Mouse (Mus musculus) stomach, embryonic 14.5 days (tissue): Measurements from ENCODE around the gene Stambpl1. TPM values are rescaled to one million over a fixed set of nuclear protein-coding genes. Genes with fewer than 3 reads are reported as not detected.

Source experiments
- ATAC-seq: fragments of 200-750 bp; cut with Nextera tagmentation; 2 replicates; pipeline ENCODE4 v1.8.0; 2017; ENCODE audit warnings: low read depth, moderate TSS enrichment; ENCODE audit not compliant: insufficient number of reproducible peaks, insufficient read depth, low FRiP score
- H3K27ac ChIP-seq: fragments of 300-500 bp; sonication (generic); 2 replicates; pipeline ENCODE4 v1.5.1; 2014; ENCODE audit warnings: mild to moderate bottlenecking, low read length, moderate library complexity, mixed read lengths
- H3K27me3 ChIP-seq: fragments of 300-500 bp; sonication (generic); 2 replicates; pipeline ENCODE4 v1.6.1; 2014; ENCODE audit warnings: low read length, control low read depth, mixed read lengths; ENCODE audit not compliant: control insufficient read depth, insufficient read depth
- H3K36me3 ChIP-seq: fragments of 300-500 bp; sonication (generic); 2 replicates; pipeline ENCODE4 v1.6.1; 2014; ENCODE audit warnings: mild to moderate bottlenecking, control low read depth, low read length, moderate library complexity, mixed read lengths; ENCODE audit not compliant: control insufficient read depth, insufficient read depth
- H3K4me1 ChIP-seq: fragments of 300-500 bp; sonication (generic); 2 replicates; pipeline ENCODE4 v1.6.1; 2014; ENCODE audit warnings: low read length, control low read depth, mixed read lengths; ENCODE audit not compliant: control insufficient read depth, insufficient read depth
- H3K4me2 ChIP-seq: fragments of 300-500 bp; sonication (generic); replicated peaks from 2 replicates; pipeline ENCODE4 v1.6.1; 2014; ENCODE audit warnings: low read depth, low read length, control low read depth
- H3K4me3 ChIP-seq: fragments of 300-500 bp; sonication (generic); 2 replicates; pipeline ENCODE4 v1.5.1; 2014; ENCODE audit warnings: low read depth, low read length, control low read depth
- H3K9ac ChIP-seq: fragments of 300-500 bp; sonication (generic); replicated peaks from 2 replicates; pipeline ENCODE4 v1.6.1; 2014; ENCODE audit warnings: low read depth, mild to moderate bottlenecking, control low read depth, low read length, moderate library complexity, mixed read lengths
- H3K9me3 ChIP-seq: fragments of 300-500 bp; sonication (generic); 2 replicates; pipeline ENCODE4 v1.6.1; 2016; ENCODE audit warnings: low read depth, low read length, control low read depth; ENCODE audit not compliant: control insufficient read depth
- WGBS: fragments of 180-500 bp; shearing (Covaris S2); extraction: QIAGEN DNeasy Blood & Tissue Kit; methylation state at CpG from one replicate; pipeline ENCODE4 v1.1.7; 2014; 5-methylcytosine and 5-hydroxymethylcytosine counted together
- polyA plus RNA-seq: library from polyadenylated mRNA; unstranded; fragments of >200 nt; fragmentation: Nextera tagmentation; extraction: Ambion mirVana; gene quantifications from 2 replicates; pipeline ENCODE4 v1.2.1, GENCODE M21; 2014

Stambpl1 gene
- polyA plus RNA-seq, 1 experiment from 2014 or later, result 7.4 TPM

DNA sequence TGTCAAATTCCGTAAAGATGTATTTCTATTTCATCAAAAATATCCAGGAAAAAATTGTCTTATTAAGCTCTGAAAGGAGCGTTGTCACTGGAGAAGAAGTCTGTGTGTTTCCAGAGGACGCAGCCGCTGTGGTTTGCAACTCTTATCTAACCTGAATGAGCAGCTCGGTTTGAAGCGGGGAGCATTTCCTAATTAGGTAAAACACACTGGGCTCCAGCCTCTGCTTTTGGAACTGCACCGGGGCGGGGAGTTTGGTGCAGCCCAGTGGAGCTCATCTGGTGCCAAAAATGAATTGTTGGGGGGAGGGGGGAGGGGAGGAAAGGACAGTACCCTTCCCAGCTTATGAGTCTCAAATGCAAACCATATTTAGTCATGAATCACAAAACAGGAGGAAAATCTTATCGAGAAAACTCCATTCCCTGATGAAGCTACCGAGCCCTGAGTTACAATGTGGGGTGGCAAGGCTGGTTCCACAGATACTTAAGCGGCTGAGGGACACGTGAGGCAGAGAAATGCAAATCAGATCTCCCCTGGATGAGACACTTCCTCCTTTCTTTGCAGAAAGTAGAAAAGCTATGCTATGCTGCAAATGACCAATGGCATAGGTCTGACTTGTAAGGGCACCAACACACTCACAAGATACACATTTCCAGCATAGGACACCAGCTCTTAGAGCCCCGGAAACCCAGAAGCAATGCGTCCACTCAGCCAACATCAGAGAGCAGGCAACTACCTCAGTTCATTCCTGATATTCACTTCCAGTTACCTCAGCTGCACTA, 62.3 kb downstream of the Stambpl1 start:
- no peaks in the 10 kb centered on the region for H3K4me1 ChIP-seq
- no peaks in the 10 kb centered on the region for H3K27me3 ChIP-seq
- no peaks in the 10 kb centered on the region for H3K36me3 ChIP-seq
- H3K4me3 ChIP-seq, result peak overlapping the region; percentile 27
- H3K4me2 ChIP-seq, result peak overlapping the region; percentile 17
- peak overlapping the region; percentile 85 for H3K27ac ChIP-seq
- peak overlapping the region; percentile 43 for H3K9ac ChIP-seq
- 29% methylated on average over 14 of the region's 14 CpGs for WGBS
- ATAC-seq, result no peak; the same call in 1 of the 2 replicates
- H3K9me3 ChIP-seq, result no peaks in the 10 kb centered on the region

DNA sequence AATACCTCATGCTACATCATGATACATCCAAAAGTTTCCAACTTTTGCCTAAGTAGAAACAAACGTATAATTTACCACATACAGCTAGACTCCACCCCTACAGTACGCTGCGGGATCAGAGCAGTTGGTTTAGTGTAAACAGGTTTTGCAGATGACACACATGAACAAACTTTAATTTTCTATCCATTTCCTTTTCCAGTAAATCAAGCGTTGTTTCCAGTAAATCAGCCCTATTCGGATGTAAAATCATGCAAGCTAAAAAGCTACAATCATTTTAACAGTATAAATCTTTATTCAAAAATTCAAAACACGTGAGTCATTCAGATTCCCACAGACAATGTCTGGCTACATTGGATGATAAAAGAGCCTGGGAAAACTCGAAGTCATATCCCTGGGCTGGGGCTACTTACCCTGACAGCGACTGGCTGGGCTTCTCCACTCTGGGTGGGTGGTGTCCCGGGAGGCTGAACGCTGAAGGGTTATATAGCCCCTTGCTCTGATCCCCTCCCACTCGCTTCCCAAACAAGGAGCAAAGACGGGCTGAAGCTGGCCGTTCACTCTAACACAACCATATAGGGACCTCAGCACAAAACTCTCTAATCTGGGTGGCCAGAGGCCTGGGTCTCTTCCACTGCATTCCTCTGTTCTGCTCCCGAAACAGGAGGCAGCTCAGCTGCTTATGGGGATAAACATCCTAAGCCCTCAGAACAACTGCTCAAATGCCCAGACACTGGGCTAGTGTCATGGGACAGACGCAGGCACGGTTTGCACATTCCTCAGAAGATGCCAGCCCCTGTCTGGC, 63.1 kb downstream of the Stambpl1 start, which contains the start of gene Acta2:
TSS of gene Acta2 (minus strand) at position 711 of the 802 bp plus-strand sequence.
- no peaks in the 10 kb centered on the region for H3K36me3 ChIP-seq
- H3K27me3 ChIP-seq, result no peaks in the 10 kb centered on the region
- H3K4me3 ChIP-seq, result peak within 1 kb of the TSS; percentile 27
- peak within 1 kb of the TSS; percentile 43 for H3K9ac ChIP-seq
- no peaks in the 10 kb centered on the region for H3K9me3 ChIP-seq
- peak; percentile 88 for ATAC-seq
- H3K4me2 ChIP-seq, result peak within 1 kb of the TSS; percentile 17
- no peaks in the 10 kb centered on the region for H3K4me1 ChIP-seq
- peak within 1 kb of the TSS; percentile 85 for H3K27ac ChIP-seq
- WGBS, result 31% methylated on average over 16 of the region's 16 CpGs

DNA sequence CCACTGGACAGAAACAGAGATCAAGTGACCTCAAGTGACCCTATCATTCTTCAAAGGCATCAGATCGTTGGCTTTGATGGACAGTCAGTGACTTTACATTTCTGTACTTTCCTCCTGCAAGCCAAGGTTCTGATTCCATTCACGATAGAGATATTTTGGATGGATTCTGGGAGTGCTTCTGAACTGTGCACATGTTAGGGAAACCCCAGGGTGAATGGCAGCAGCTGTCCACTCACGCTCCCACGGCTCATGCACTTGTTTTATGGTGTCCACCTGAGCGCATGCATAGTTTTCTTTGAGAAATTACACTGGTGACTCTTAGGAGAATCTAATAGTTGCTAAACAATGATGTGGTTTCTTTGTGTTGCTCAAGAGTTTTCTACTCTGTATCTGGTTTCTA, 64.1 kb downstream of the Stambpl1 start:
- WGBS, result 73% methylated on average over 5 of the region's 5 CpGs
- peak overlapping the region; percentile 5; the same call in 1 of the 2 replicates for H3K4me2 ChIP-seq
- H3K9ac ChIP-seq, result no peak overlapping the region
- no peaks in the 10 kb centered on the region for H3K4me1 ChIP-seq
- no peaks in the 10 kb centered on the region for H3K27me3 ChIP-seq
- no peak overlapping the region for H3K4me3 ChIP-seq
- H3K9me3 ChIP-seq, result no peaks in the 10 kb centered on the region
- H3K36me3 ChIP-seq, result no peaks in the 10 kb centered on the region
- no peak for ATAC-seq
- peak overlapping the region; percentile 85; the same call in 1 of the 2 replicates for H3K27ac ChIP-seq

DNA sequence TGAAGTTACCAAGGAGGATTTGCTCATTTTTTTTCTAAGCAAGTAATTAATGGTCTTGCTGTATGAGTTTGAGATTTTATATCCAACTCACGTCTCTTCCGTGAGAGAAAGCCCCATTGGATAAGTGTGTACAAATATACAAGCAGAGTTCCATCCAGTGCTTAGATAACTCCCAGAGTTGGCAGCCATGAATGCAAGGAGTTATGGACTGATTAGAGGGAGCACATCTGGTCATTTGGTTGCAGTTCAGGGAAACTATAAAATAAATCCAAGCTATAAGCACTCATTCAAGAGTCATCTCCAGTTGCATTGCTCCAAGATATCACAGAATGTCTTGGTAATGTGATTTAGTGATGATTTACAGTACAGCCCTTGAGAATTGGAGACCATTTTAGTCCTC, 64.9 kb downstream of the Stambpl1 start:
- WGBS, result 69% methylated on average over 2 of the region's 2 CpGs
- Histone ChIP-seq H3K4me2 (no peak overlapping the region), H3K9ac (no peak overlapping the region), H3K4me3 (no peak overlapping the region), H3K27ac (no peak overlapping the region), H3K36me3 (no peaks in the 10 kb centered on the region), H3K4me1 (no peaks in the 10 kb centered on the region), H3K9me3 (no peaks in the 10 kb centered on the region), H3K27me3 (no peaks in the 10 kb centered on the region)
- no peak for ATAC-seq

DNA sequence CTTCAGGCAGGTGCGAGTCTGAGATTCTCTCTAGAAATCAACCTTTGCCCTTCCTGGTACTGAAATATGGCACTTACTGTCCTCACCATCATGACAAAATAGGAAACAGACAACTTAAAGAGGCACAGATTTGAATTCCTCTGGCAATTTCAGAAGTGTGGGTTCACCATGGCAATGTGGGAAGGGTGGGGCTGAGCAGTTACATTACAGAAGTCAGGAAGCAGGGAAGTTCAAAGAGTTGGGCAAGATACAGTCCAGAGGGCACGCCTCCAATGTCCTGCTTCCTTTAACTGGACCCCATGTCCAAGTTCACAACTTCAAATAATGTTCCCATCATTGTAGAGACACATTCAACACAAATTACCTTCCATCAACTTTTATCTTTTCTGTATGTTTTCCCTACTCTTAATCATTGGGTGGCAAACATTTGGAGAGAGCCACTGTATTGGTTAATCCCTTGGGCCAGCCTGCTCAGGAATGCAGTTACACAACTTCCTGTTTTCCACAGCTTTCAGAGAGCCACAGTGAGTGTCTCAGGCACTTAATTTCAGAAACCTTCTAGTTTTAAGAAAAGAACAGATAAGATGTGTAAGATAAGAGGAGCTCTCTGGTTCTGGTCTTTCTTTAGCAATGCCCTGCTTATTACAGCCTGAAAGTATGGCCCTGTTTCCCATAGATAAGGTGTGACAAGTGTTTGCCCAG, 70.4 kb downstream of the Stambpl1 start:
- Histone ChIP-seq H3K4me1 (no peaks in the 10 kb centered on the region), H3K4me2 (no peak overlapping the region), H3K4me3 (no peak overlapping the region), H3K36me3 (no peaks in the 10 kb centered on the region), H3K27me3 (no peaks in the 10 kb centered on the region), H3K27ac (no peak overlapping the region), H3K9ac (no peak overlapping the region), H3K9me3 (no peaks in the 10 kb centered on the region)
- ATAC-seq, result no peak
- WGBS, result 87% methylated on average over 2 of the region's 2 CpGs

DNA sequence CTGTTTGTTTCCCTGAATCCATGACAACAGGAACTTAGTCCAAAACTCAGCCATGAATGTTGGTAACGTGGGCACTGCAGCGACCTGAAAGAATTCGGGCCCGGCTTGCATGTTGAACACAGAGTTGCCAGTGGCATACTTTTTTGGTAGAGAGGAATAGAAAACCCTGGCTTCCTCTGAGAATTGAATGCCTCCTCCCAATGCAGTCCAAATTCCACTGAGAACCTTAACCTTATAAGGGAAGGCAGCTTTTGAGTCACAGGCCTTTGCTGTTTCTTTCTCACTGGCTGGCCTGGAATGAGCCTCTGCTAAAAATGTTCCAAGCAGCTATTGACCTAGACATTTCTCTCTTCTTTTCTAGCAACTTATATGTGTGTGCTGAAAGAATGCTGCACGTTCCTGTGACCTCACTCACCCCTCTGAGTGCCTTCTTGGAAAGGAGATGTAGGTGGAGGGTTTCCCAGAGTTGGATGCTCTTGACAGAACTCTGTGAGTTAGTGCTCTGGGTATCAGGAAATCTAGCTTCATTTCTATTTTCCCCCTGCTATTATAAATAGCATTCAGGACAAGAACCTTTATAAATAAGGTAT, 73.7 kb downstream of the Stambpl1 start:
- Histone ChIP-seq H3K4me1 (no peaks in the 10 kb centered on the region), H3K4me2 (no peak overlapping the region), H3K9me3 (no peaks in the 10 kb centered on the region), H3K36me3 (no peaks in the 10 kb centered on the region), H3K4me3 (no peak overlapping the region), H3K27me3 (no peaks in the 10 kb centered on the region), H3K27ac (peak overlapping the region; percentile 69), H3K9ac (no peak overlapping the region)
- WGBS, result 67% methylated on average over 5 of the region's 5 CpGs
- no peak for ATAC-seq

DNA sequence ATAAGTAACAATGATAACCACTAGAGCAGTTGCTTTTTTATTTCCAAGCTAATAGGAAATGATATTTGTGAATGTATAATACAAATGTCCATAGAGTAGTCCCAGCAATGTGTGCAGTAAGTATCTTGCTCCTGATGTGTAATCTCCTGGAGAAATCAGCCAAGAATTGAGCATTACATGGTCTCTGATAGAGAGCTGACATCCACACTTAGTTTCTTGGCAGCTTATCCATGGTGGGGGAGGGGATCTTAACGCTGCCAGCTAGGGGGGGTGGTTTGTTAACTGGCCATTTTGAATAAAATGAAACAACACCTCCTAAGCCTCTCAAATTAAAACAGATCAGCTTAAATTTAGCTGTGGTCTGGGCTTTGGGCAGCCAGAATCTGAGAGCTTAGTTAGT, 77.0 kb downstream of the Stambpl1 start:
- WGBS, result 42% methylated on average over 1 of the region's 1 CpGs
- H3K9me3 ChIP-seq, result no peaks in the 10 kb centered on the region
- H3K4me2 ChIP-seq, result no peak overlapping the region
- H3K27ac ChIP-seq, result no peak overlapping the region
- no peaks in the 10 kb centered on the region for H3K4me1 ChIP-seq
- ATAC-seq, result no peak
- H3K9ac ChIP-seq, result no peak overlapping the region
- H3K27me3 ChIP-seq, result no peaks in the 10 kb centered on the region
- H3K36me3 ChIP-seq, result no peaks in the 10 kb centered on the region
- no peak overlapping the region for H3K4me3 ChIP-seq
